Comparison of ENCODE assay signal across 8 mouse cellular contexts in genomic region chr9:59692145-59692544, GRCm38 (mm10). TPM values are rescaled to one million over a fixed set of nuclear protein-coding genes. Genes with fewer than 3 reads are reported as not detected.
DNase-seq lines count a peak whose midpoint lies in the region; ATAC-seq and TF ChIP-seq lines count a peak whose summit lies in the region.

No protein-coding gene starts in this region.

- H3K27ac ChIP-seq in heart, embryonic 10.5 days, result peak overlapping the region; percentile 47
- peak overlapping the region; percentile 59 for H3K27ac ChIP-seq in forebrain, embryonic 13.5 days
- H3K27ac ChIP-seq in intestine, postnatal 0 days (ENCODE audit: low read depth, low read length), result peak overlapping the region; percentile 74

- no peak for DNase-seq in heart, embryonic 10.5 days (ENCODE audit: low spot score)
- no peak for DNase-seq in heart, postnatal 36 days
- DNase-seq in adrenal gland, postnatal 36 days, result peak; percentile 51 to 61
- peak; percentile 63 for DNase-seq in lung, adult 2 months
- peak; percentile 54 for DNase-seq in right cerebral cortex, adult 18-20 months
- no peak for DNase-seq in thymus, postnatal 0 days (ENCODE audit: low spot score)

- intact Hi-C loops in heart, postnatal 36 days (cut with DNase I), result no loop called here

- peaks cover 7% of the 10 kb centered on the region; the same call in 1 of the 2 replicates for H3K27me3 ChIP-seq in heart, embryonic 10.5 days (ENCODE audit: insufficient read depth, poor library complexity, severe bottlenecking)
- peaks cover 3% of the 10 kb centered on the region; the same call in 1 of the 2 replicates for H3K27me3 ChIP-seq in forebrain, embryonic 13.5 days
- no peaks in the 10 kb centered on the region for H3K27me3 ChIP-seq in intestine, postnatal 0 days (replicated peaks; ENCODE audit: control insufficient read depth, insufficient read depth, low read length)

- peak overlapping the region; percentile 55 for H3K4me3 ChIP-seq in heart, embryonic 10.5 days
- peak overlapping the region; percentile 34 for H3K4me3 ChIP-seq in forebrain, embryonic 13.5 days
- peak overlapping the region; percentile 29 for H3K4me3 ChIP-seq in intestine, postnatal 0 days (ENCODE audit: low read depth, low read length)
- peak overlapping the region; percentile 27 for H3K4me3 ChIP-seq in lung, adult 2 months (replicated peaks; ENCODE audit: extremely low read depth, low read depth, low read length)

- peak overlapping the region; percentile 67 for H3K4me2 ChIP-seq in forebrain, embryonic 13.5 days
- H3K4me2 ChIP-seq in intestine, postnatal 0 days (replicated peaks; ENCODE audit: low read depth), result peak overlapping the region; percentile 68

- peaks cover 30% of the 10 kb centered on the region for H3K4me1 ChIP-seq in heart, embryonic 10.5 days
- peaks cover 23% of the 10 kb centered on the region for H3K4me1 ChIP-seq in forebrain, embryonic 13.5 days
- no peaks in the 10 kb centered on the region for H3K4me1 ChIP-seq in intestine, postnatal 0 days (replicated peaks; ENCODE audit: control insufficient read depth, insufficient read depth, low read length)
- H3K4me1 ChIP-seq in lung, adult 2 months (ENCODE audit: control insufficient read depth, insufficient read depth, low read length), result peaks cover 13% of the 10 kb centered on the region

- no peak for TF ChIP-seq CTCF in intestine, postnatal 0 days (IDR thresholded peaks at IDR 0.05; ENCODE audit: low read depth)
- TF ChIP-seq CTCF in lung, adult 2 months (IDR thresholded peaks at IDR 0.05; ENCODE audit: insufficient read depth, low read length), result no peak

- no peaks in the 10 kb centered on the region for H3K36me3 ChIP-seq in heart, embryonic 10.5 days
- H3K36me3 ChIP-seq in forebrain, embryonic 13.5 days (ENCODE audit: poor library complexity, severe bottlenecking), result no peaks in the 10 kb centered on the region
- no peaks in the 10 kb centered on the region for H3K36me3 ChIP-seq in intestine, postnatal 0 days (ENCODE audit: control insufficient read depth, insufficient read depth)

- H3K9me3 ChIP-seq in heart, embryonic 10.5 days, result no peaks in the 10 kb centered on the region
- H3K9me3 ChIP-seq in forebrain, embryonic 13.5 days (replicated peaks), result no peaks in the 10 kb centered on the region
- H3K9me3 ChIP-seq in intestine, postnatal 0 days (ENCODE audit: control insufficient read depth), result no peaks in the 10 kb centered on the region

- peak overlapping the region; percentile 60 for H3K9ac ChIP-seq in forebrain, embryonic 13.5 days
- peak overlapping the region; percentile 38; the same call in 1 of the 2 replicates for H3K9ac ChIP-seq in intestine, postnatal 0 days (ENCODE audit: low read depth, low read length)

- peak; percentile 43; the same call in 1 of the 2 replicates for TF ChIP-seq POLR2A in lung, adult 2 months (IDR thresholded peaks at IDR 0.05; ENCODE audit: borderline replicate concordance, extremely low read depth, low read depth, low read length)

- ATAC-seq in forebrain, embryonic 13.5 days, result peak; percentile 75
- ATAC-seq in intestine, postnatal 0 days, result peak; percentile 6; the same call in 1 of the 2 replicates

- 43% methylated on average over 9 of the region's 9 CpGs for WGBS in heart, embryonic 10.5 days
- 29% methylated on average over 9 of the region's 9 CpGs for whole genome bisulfite sequencing in forebrain, embryonic 13.5 days
- 39% methylated on average over 9 of the region's 9 CpGs for WGBS in intestine, postnatal 0 days
- WGBS in lung, adult 2 months, result 31% methylated on average over 9 of the region's 9 CpGs

RNA-seq across cellular contexts. Expression of gene Gramd2, which starts 12.2 kb away (rescaled TPM):
- 0.10 and 0.18 TPM in 2 replicates for polyA plus RNA-seq in heart, embryonic 10.5 days (2016; fragmentation: Nextera tagmentation; extraction: Ambion mirVana)
- total RNA-seq in heart, postnatal 36 days (2021), result not detected
- total RNA-seq in adrenal gland, postnatal 36 days (2021), result under 1 TPM; 0.13 to 0.16 TPM
- 1.3 and 1.8 TPM in 2 replicates for polyA plus RNA-seq in forebrain, embryonic 13.5 days (2015; fragmentation: Nextera tagmentation; extraction: Ambion mirVana)
- 0.37 and 0.39 TPM in 2 replicates for polyA plus RNA-seq in intestine, postnatal 0 days (2015; fragmentation: Nextera tagmentation; extraction: Ambion mirVana)
- polyA plus RNA-seq in lung, adult 2 months (2012; rRNA removed), result 113 and 115 TPM in 2 replicates
- polyA plus RNA-seq in thymus, postnatal 0 days (2015; fragmentation: Nextera tagmentation; extraction: Ambion mirVana), result 0.20 and 0.41 TPM in 2 replicates

RNA-seq across cellular contexts. Expression of gene Pkm, which starts 36.0 kb away (rescaled TPM):
- 2,435 and 2,436 TPM in 2 replicates for polyA plus RNA-seq in heart, embryonic 10.5 days (2016; fragmentation: Nextera tagmentation; extraction: Ambion mirVana)
- total RNA-seq in heart, postnatal 36 days (2021), result 1,000 to 10,000 TPM; 1,087 to 1,168 TPM
- total RNA-seq in adrenal gland, postnatal 36 days (2021), result 100 to 1,000 TPM; 749 to 846 TPM
- polyA plus RNA-seq in forebrain, embryonic 13.5 days (2015; fragmentation: Nextera tagmentation; extraction: Ambion mirVana), result 1,587 and 1,755 TPM in 2 replicates
- polyA plus RNA-seq in intestine, postnatal 0 days (2015; fragmentation: Nextera tagmentation; extraction: Ambion mirVana), result 271 and 302 TPM in 2 replicates
- 559 and 708 TPM in 2 replicates for polyA plus RNA-seq in lung, adult 2 months (2012; rRNA removed)
- polyA plus RNA-seq in thymus, postnatal 0 days (2015; fragmentation: Nextera tagmentation; extraction: Ambion mirVana), result 599 and 667 TPM in 2 replicates

RNA-seq across cellular contexts. Expression of gene Senp8, which starts 58.4 kb away (rescaled TPM):
- polyA plus RNA-seq in heart, embryonic 10.5 days (2016; fragmentation: Nextera tagmentation; extraction: Ambion mirVana), result 12.4 and 14.4 TPM in 2 replicates
- 1 to 10 TPM; 7.9 to 9.6 TPM for total RNA-seq in heart, postnatal 36 days (2021)
- 10 to 100 TPM in 1 of 2 experiments, 1 to 10 TPM in 1; 8.2 to 10.4 TPM for total RNA-seq in adrenal gland, postnatal 36 days (2021)
- polyA plus RNA-seq in forebrain, embryonic 13.5 days (2015; fragmentation: Nextera tagmentation; extraction: Ambion mirVana), result 12.4 and 13.1 TPM in 2 replicates
- 3.8 and 4.1 TPM in 2 replicates for polyA plus RNA-seq in intestine, postnatal 0 days (2015; fragmentation: Nextera tagmentation; extraction: Ambion mirVana)
- polyA plus RNA-seq in lung, adult 2 months (2012; rRNA removed), result 1.2 and 1.3 TPM in 2 replicates
- polyA plus RNA-seq in thymus, postnatal 0 days (2015; fragmentation: Nextera tagmentation; extraction: Ambion mirVana), result 6.6 and 8.6 TPM in 2 replicates

RNA-seq across cellular contexts. Expression of gene Myo9a, which starts 58.6 kb away (rescaled TPM):
- 9.5 and 10.2 TPM in 2 replicates for polyA plus RNA-seq in heart, embryonic 10.5 days (2016; fragmentation: Nextera tagmentation; extraction: Ambion mirVana)
- 10 to 100 TPM; 12.6 to 14.8 TPM for total RNA-seq in heart, postnatal 36 days (2021)
- total RNA-seq in adrenal gland, postnatal 36 days (2021), result 10 to 100 TPM; 14.6 to 16.2 TPM
- polyA plus RNA-seq in forebrain, embryonic 13.5 days (2015; fragmentation: Nextera tagmentation; extraction: Ambion mirVana), result 19.2 and 21.7 TPM in 2 replicates
- 12.2 and 14.4 TPM in 2 replicates for polyA plus RNA-seq in intestine, postnatal 0 days (2015; fragmentation: Nextera tagmentation; extraction: Ambion mirVana)
- polyA plus RNA-seq in lung, adult 2 months (2012; rRNA removed), result 2.6 and 5.2 TPM in 2 replicates
- 3.4 and 4.3 TPM in 2 replicates for polyA plus RNA-seq in thymus, postnatal 0 days (2015; fragmentation: Nextera tagmentation; extraction: Ambion mirVana)

Comparison
In these comparisons a context has a peak if more than half of its experiments do, and no peak if none do; other contexts are left out.
1. DNase-seq: peak in adrenal gland, postnatal 36 days (2 of 2), lung, adult 2 months (single experiment) and right cerebral cortex, adult 18-20 months (single experiment); none in heart, embryonic 10.5 days (single experiment), heart, postnatal 36 days (0 of 2) and thymus, postnatal 0 days (single experiment).
2. RNA of gene Gramd2, which starts 12.2 kb away (polyA plus RNA-seq): 113 to 115 TPM in lung, adult 2 months; 1.3 to 1.8 TPM in forebrain, embryonic 13.5 days, 0.37 to 0.39 TPM in intestine, postnatal 0 days, 0.20 to 0.41 TPM in thymus, postnatal 0 days and 0.10 to 0.18 TPM in heart, embryonic 10.5 days; every median in the first group is over 10 times any median in the second.
3. Peak in every context shown above with its lines, with median percentiles within 50 percentile points of each other: H3K27ac ChIP-seq and H3K4me3 ChIP-seq.